Mouse (Mus musculus) kidney, adult 2 months (tissue): Measurements from ENCODE around the gene Syt17.

Experiments used
- CTCF ChIP-seq: fragments of 200-500 bp; conservative IDR thresholded peaks from 2 replicates; pipeline ENCODE4 v1.5.1; 2011; ENCODE audit warnings: low read depth, mild to moderate bottlenecking, control low read depth, low read length, moderate library complexity, mixed read lengths; ENCODE audit not compliant: insufficient read depth, insufficient read length
- POLR2A ChIP-seq: fragments of 200-500 bp; IDR thresholded peaks from one replicate; pipeline ENCODE4 v1.6.1; 2011; ENCODE audit warnings: low read depth, low read length, control low read depth

- TF ChIP-seq CTCF (no peak), POLR2A (no peak)
Observed at GRCm38 (mm10) chr7:118371361-118371760, 76.7 kb downstream of the Syt17 start.
